Mouse (Mus musculus): ENCODE results near the gene Irf6. TPM values are rescaled to one million over a fixed set of nuclear protein-coding genes. Genes with fewer than 3 reads are reported as not detected.

Gene Irf6
- polyA plus RNA-seq, 1 experiment from 2014 or later, result 15.4 TPM

- no peaks in the 10 kb centered on the region for H3K36me3 ChIP-seq
- H3K4me3 ChIP-seq, result no peak overlapping the region
- H3K27me3 ChIP-seq, result no peaks in the 10 kb centered on the region; the same call in none of the 2 replicates
- peaks cover 6% of the 10 kb centered on the region for H3K4me1 ChIP-seq
- H3K9me3 ChIP-seq, result no peaks in the 10 kb centered on the region
- 76% methylated on average over 1 of the region's 1 CpGs for WGBS
- H3K27ac ChIP-seq, result no peak overlapping the region
- no peak overlapping the region for H3K9ac ChIP-seq
- ATAC-seq (ENCODE audit: borderline replicate concordance, extremely low read depth, low FRiP score, low TSS enrichment), result no peak
- H3K4me2 ChIP-seq, result no peak overlapping the region
Observed at GRCm38 (mm10) chr1:193133726-193134125, 19.2 kb upstream of the Irf6 start.

GRCm38 (mm10) chr1:193138087-193138486 lies 14.8 kb upstream of the Irf6 start:
- no peak overlapping the region for H3K27ac ChIP-seq
- ATAC-seq (ENCODE audit: borderline replicate concordance, extremely low read depth, low FRiP score, low TSS enrichment), result no peak; the same call in 1 of the 2 replicates
- H3K27me3 ChIP-seq, result no peaks in the 10 kb centered on the region; the same call in none of the 2 replicates
- 17% methylated on average over 7 of the region's 7 CpGs for WGBS
- no peaks in the 10 kb centered on the region for H3K9me3 ChIP-seq
- no peak overlapping the region for H3K4me3 ChIP-seq
- no peak overlapping the region for H3K4me2 ChIP-seq
- no peak overlapping the region for H3K9ac ChIP-seq
- no peaks in the 10 kb centered on the region for H3K36me3 ChIP-seq
- H3K4me1 ChIP-seq, result no peaks in the 10 kb centered on the region

- no peak overlapping the region for H3K27ac ChIP-seq
- no peaks in the 10 kb centered on the region; the same call in none of the 2 replicates for H3K27me3 ChIP-seq
- H3K9me3 ChIP-seq, result no peaks in the 10 kb centered on the region
- 33% methylated on average over 3 of the region's 3 CpGs for WGBS
- H3K4me2 ChIP-seq, result no peak overlapping the region
- H3K36me3 ChIP-seq, result no peaks in the 10 kb centered on the region
- no peaks in the 10 kb centered on the region for H3K4me1 ChIP-seq
- no peak overlapping the region for H3K9ac ChIP-seq
- no peak overlapping the region for H3K4me3 ChIP-seq
- no peak for ATAC-seq (ENCODE audit: borderline replicate concordance, extremely low read depth, low FRiP score, low TSS enrichment)
Observed at GRCm38 (mm10) chr1:193138669-193139068, 14.2 kb upstream of the Irf6 start.

GRCm38 (mm10) chr1:193141118-193141517 lies 11.8 kb upstream of the Irf6 start:
- Histone ChIP-seq H3K27me3 (no peaks in the 10 kb centered on the region; the same call in 1 of the 2 replicates), H3K4me1 (no peaks in the 10 kb centered on the region), H3K36me3 (no peaks in the 10 kb centered on the region), H3K9ac (no peak overlapping the region), H3K27ac (no peak overlapping the region), H3K4me2 (no peak overlapping the region), H3K9me3 (no peaks in the 10 kb centered on the region), H3K4me3 (no peak overlapping the region)
- 66% methylated on average over 7 of the region's 7 CpGs for WGBS
- ATAC-seq (ENCODE audit: borderline replicate concordance, extremely low read depth, low FRiP score, low TSS enrichment), result no peak

- no peak for ATAC-seq (ENCODE audit: borderline replicate concordance, extremely low read depth, low FRiP score, low TSS enrichment)
- Histone ChIP-seq H3K4me3 (no peak overlapping the region), H3K4me2 (no peak overlapping the region), H3K9ac (no peak overlapping the region), H3K36me3 (no peaks in the 10 kb centered on the region), H3K27me3 (no peaks in the 10 kb centered on the region; the same call in 1 of the 2 replicates), H3K4me1 (no peaks in the 10 kb centered on the region), H3K27ac (no peak overlapping the region), H3K9me3 (no peaks in the 10 kb centered on the region)
- 78% methylated on average over 8 of the region's 8 CpGs for WGBS
Observed at GRCm38 (mm10) chr1:193142517-193143062, 10.3 kb upstream of the Irf6 start.

GRCm38 (mm10) chr1:193144516-193144915 lies 8.4 kb upstream of the Irf6 start:
- Histone ChIP-seq H3K27me3 (no peaks in the 10 kb centered on the region), H3K9ac (no peak overlapping the region)
- 74% methylated on average over 6 of the region's 6 CpGs for WGBS

GRCm38 (mm10) chr1:193145101-193145500 lies 7.8 kb upstream of the Irf6 start:
- H3K9ac ChIP-seq, result no peak overlapping the region
- ATAC-seq (ENCODE audit: borderline replicate concordance, extremely low read depth, low FRiP score, low TSS enrichment), result no peak
- no peaks in the 10 kb centered on the region for H3K36me3 ChIP-seq
- H3K27me3 ChIP-seq, result no peaks in the 10 kb centered on the region
- no peaks in the 10 kb centered on the region for H3K4me1 ChIP-seq
- no peaks in the 10 kb centered on the region for H3K9me3 ChIP-seq
- no peak overlapping the region for H3K27ac ChIP-seq
- 65% methylated on average over 4 of the region's 4 CpGs for WGBS
- no peak overlapping the region for H3K4me2 ChIP-seq
- H3K4me3 ChIP-seq, result no peak overlapping the region

More at GRCm38 (mm10) chr1:193144516-193144915, 8.4 kb upstream of the Irf6 start:
- H3K36me3 ChIP-seq, result no peaks in the 10 kb centered on the region
- no peak for ATAC-seq (ENCODE audit: borderline replicate concordance, extremely low read depth, low FRiP score, low TSS enrichment)
- H3K27ac ChIP-seq, result no peak overlapping the region
- H3K4me2 ChIP-seq, result no peak overlapping the region
- no peaks in the 10 kb centered on the region for H3K4me1 ChIP-seq
- H3K4me3 ChIP-seq, result no peak overlapping the region
- no peaks in the 10 kb centered on the region for H3K9me3 ChIP-seq

- Histone ChIP-seq H3K4me2 (no peak overlapping the region), H3K4me1 (0 out of 2 replicates have a peak, but pooled peaks cover 5% of the 10 kb centered on the region), H3K36me3 (no peaks in the 10 kb centered on the region), H3K9me3 (no peaks in the 10 kb centered on the region), H3K9ac (no peak overlapping the region), H3K27ac (no peak overlapping the region), H3K27me3 (no peaks in the 10 kb centered on the region), H3K4me3 (no peak overlapping the region)
- WGBS, result 75% methylated on average over 1 of the region's 1 CpGs
- ATAC-seq (ENCODE audit: borderline replicate concordance, extremely low read depth, low FRiP score, low TSS enrichment), result no peak
Observed at GRCm38 (mm10) chr1:193146416-193146815, 6.5 kb upstream of the Irf6 start.

GRCm38 (mm10) chr1:193149231-193149630 lies 3.7 kb upstream of the Irf6 start:
- Histone ChIP-seq H3K27ac (no peak overlapping the region), H3K36me3 (no peaks in the 10 kb centered on the region), H3K4me2 (no peak overlapping the region), H3K4me3 (no peak overlapping the region), H3K27me3 (peaks cover 22% of the 10 kb centered on the region), H3K4me1 (peaks cover 10% of the 10 kb centered on the region; the same call in 1 of the 2 replicates), H3K9ac (no peak overlapping the region), H3K9me3 (no peaks in the 10 kb centered on the region)
- WGBS, result 58% methylated on average over 3 of the region's 3 CpGs
- ATAC-seq (ENCODE audit: borderline replicate concordance, extremely low read depth, low FRiP score, low TSS enrichment), result no peak

GRCm38 (mm10) chr1:193151134-193151533 lies 1.8 kb upstream of the Irf6 start:
- H3K9me3 ChIP-seq, result no peaks in the 10 kb centered on the region
- no peaks in the 10 kb centered on the region for H3K36me3 ChIP-seq
- H3K4me1 ChIP-seq, result peaks cover 10% of the 10 kb centered on the region; the same call in 1 of the 2 replicates
- H3K4me2 ChIP-seq, result no peak overlapping the region
- no peak overlapping the region for H3K27ac ChIP-seq
- no peak overlapping the region for H3K9ac ChIP-seq
- no peak overlapping the region for H3K4me3 ChIP-seq
- peaks cover 26% of the 10 kb centered on the region for H3K27me3 ChIP-seq
- no peak for ATAC-seq (ENCODE audit: borderline replicate concordance, extremely low read depth, low FRiP score, low TSS enrichment)
- WGBS, result 26% methylated on average over 7 of the region's 7 CpGs

- H3K27me3 ChIP-seq, result peaks cover 26% of the 10 kb centered on the region
- WGBS, result 21% methylated on average over 16 of the region's 16 CpGs
- ATAC-seq (ENCODE audit: borderline replicate concordance, extremely low read depth, low FRiP score, low TSS enrichment), result no peak; the same call in 1 of the 2 replicates
Observed at GRCm38 (mm10) chr1:193153561-193153960, 650 bp downstream of the Irf6 start.

GRCm38 (mm10) chr1:193156316-193157110 lies 3.6 kb downstream of the Irf6 start:
- Histone ChIP-seq H3K9me3 (no peaks in the 10 kb centered on the region), H3K4me3 (no peak overlapping the region), H3K27me3 (peaks cover 26% of the 10 kb centered on the region), H3K36me3 (no peaks in the 10 kb centered on the region), H3K4me1 (peaks cover 24% of the 10 kb centered on the region), H3K9ac (no peak overlapping the region), H3K27ac (no peak overlapping the region), H3K4me2 (no peak overlapping the region)
- no peak for ATAC-seq (ENCODE audit: borderline replicate concordance, extremely low read depth, low FRiP score, low TSS enrichment)
- 59% methylated on average over 15 of the region's 15 CpGs for WGBS

More at GRCm38 (mm10) chr1:193153561-193153960, 650 bp downstream of the Irf6 start:
- Histone ChIP-seq H3K36me3 (no peaks in the 10 kb centered on the region), H3K9ac (peak overlapping the region; percentile 40), H3K9me3 (no peaks in the 10 kb centered on the region), H3K27ac (peak overlapping the region; percentile 63), H3K4me3 (peak overlapping the region; percentile 46), H3K4me1 (peaks cover 14% of the 10 kb centered on the region; the same call in 1 of the 2 replicates), H3K4me2 (peak overlapping the region; percentile 56)
